Mouse (Mus musculus): Measurements from ENCODE around the gene Abca5.
A peak's percentile ranks its signal among the peaks of the same experiment; 100 is the strongest.

Gene Abca5

GRCm38 (mm10) chr11:110303411-110303810, 34.1 kb downstream of the Abca5 start:
- no peak for DNase-seq (ENCODE audit: low read depth, low spot score)

DNA sequence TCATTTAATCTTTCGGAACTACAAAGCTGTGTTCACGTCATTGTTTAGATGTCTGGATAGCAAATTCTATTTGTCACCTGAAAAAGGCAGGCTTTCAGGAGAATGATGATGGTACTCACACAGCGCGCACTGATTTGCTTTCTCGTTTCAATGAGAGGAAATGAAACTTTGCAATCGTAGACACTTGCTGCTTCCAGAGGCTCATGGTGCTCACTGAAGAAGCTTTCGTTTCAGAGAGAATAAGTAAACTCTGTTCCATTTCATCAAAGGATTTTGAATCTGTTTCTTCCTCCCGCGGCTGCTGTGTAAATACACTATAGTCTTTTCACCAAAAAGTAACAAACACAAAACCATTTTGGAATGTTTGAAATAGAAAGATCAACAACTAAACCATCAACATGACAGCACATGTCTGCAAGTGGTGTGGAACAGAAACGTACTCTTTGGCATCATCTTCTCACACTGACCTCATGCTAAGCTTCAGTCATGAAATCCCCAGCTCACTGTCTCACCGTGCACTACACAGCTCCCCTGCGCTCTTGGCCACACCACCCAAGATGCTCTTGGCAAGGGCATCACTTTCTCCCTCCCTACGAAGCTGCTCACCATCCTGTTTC, 39.5 kb downstream of the Abca5 start:
- no peak for DNase-seq (ENCODE audit: low read depth, low spot score)

DNA sequence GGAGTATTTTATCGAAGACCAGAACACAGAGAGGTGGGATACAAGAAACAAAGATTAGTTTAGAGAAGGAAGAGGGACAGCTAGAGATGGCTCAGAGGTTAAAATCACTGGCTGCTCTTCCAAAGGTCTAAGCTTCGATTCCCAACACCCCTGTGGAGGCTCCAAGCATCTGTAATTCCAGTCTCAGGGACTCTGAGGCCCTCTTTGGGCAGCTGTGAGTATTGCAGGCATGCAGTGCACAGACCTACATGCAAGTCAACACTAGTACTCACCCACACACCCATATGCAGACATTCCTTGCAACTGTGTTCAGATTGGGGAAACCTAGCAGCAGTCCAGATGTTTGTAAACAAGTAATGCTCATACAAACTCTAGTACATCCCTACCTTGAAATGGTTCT, 46.9 kb downstream of the Abca5 start:
- DNase-seq (ENCODE audit: low read depth, low spot score) = peak; percentile 53

DNA sequence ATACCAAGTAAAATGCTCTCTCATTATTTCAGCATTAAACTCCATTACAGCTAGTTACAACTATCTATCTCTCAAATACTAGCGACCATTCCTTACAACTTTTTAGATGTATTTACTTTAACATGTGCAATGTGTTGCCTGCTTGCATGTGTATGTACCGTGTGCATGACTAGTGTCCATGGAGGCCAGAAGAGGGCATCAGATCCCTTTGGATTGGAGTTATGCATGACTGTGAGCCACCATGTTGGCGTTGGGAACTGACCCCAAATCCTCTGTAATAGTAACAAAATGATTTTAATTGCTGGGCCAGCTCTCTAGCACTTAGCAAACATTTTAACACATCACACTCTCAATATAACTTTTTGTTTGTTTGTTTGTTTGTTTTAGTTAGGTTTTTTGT, 49.1 kb downstream of the Abca5 start:
- DNase-seq (ENCODE audit: low read depth, low spot score) = no peak

- DNase-seq (ENCODE audit: low read depth, low spot score) = no peak
Observed at GRCm38 (mm10) chr11:110287694-110288093, 49.8 kb downstream of the Abca5 start.

DNA sequence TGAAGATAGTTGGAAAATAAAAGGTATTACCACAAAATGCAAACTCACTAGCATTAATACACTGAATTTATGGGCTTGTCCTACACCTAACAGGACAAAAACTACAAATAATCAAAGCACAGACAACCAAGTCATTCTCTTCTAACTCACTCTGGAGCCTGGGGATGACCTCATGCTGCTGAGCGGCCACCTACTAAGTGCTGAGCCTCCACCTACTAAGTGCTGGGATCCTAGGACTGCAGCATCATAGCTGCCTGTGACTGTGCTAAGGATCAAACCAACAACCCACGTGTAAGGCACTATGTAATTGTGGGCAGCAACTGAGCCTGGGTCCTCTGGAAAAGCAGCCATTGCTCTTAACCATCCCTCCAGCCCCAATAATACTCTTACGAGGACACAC, 51.2 kb downstream of the Abca5 start:
- no peak for DNase-seq (ENCODE audit: low read depth, low spot score)

DNA sequence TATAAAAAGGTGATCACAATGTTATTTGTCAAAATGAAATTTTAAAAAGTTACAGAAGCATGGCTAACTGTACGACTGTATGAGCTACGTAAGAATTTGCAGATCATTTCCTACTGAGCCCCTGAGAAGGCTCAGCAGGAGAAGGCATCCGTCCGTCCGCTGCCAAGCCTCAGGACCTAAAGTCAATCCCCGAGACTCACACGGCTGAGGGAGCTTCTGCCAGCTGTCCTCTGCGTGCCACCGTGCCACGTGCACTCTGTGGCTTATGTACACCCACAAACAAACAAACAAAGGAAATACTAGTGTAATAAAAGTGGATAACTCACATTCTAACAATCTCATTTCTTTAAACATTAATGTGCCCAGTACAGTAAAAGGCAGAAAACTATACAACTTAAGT, 52.7 kb downstream of the Abca5 start:
- no peak for DNase-seq (ENCODE audit: low read depth, low spot score)

- no peak for DNase-seq (ENCODE audit: low read depth, low spot score)
Observed at GRCm38 (mm10) chr11:110284185-110284787, 53.2 kb downstream of the Abca5 start.

GRCm38 (mm10) chr11:110274794-110275193, 62.7 kb downstream of the Abca5 start:
- DNase-seq (ENCODE audit: low read depth, low spot score) = no peak

GRCm38 (mm10) chr11:110271745-110272144, 65.8 kb downstream of the Abca5 start:
- peak; percentile 67 for DNase-seq (ENCODE audit: low read depth, low spot score)

DNA sequence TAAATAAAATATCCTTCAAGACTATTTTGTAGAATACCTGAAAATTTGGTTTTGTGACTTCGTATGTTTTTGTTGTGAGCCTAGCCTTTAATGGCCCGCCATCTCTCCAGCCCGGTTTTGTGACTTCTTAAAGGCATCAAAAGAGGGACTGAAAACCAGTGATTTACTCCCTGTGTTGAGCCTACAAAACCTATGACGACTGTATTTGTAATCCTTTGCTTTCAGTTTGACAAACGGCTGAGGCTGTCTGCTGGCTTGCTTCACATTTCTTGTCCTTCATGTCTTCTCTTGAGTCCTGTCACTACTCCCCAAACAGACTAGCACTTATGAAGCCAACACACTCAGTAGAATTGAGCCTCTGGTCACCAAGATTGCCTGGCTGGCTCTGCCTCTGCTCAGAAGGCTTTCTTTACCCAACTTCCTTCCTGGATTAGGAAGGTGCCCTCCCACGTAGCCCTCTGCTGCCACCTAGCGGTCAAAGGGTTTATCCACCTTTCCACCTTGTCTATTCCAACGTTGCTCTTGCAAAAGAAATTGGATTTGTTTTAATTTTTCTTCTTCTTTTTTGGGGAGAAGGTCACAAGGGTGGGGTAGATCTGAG, 69.2 kb downstream of the Abca5 start:
- peak; percentile 74 for DNase-seq (ENCODE audit: low read depth, low spot score)

DNA sequence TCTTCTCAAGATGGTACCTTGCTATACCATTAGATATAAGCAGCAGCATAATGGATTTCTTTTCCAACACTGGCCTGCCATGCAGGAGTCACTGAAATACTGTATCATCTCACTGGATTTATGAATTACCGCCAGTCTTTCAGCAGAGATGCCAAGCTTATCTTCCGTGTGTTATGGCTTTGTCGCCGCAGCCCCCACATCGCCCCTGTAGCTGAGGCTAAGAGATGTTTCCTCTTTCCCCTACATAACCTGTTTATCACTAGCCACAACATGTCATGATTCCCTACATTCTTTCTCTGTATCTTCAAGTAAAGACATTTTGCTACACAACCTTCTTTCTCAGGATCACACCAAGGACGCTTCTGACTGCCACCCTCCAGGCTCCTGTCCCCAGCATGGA, 70.3 kb downstream of the Abca5 start:
- DNase-seq (ENCODE audit: low read depth, low spot score) = no peak

DNA sequence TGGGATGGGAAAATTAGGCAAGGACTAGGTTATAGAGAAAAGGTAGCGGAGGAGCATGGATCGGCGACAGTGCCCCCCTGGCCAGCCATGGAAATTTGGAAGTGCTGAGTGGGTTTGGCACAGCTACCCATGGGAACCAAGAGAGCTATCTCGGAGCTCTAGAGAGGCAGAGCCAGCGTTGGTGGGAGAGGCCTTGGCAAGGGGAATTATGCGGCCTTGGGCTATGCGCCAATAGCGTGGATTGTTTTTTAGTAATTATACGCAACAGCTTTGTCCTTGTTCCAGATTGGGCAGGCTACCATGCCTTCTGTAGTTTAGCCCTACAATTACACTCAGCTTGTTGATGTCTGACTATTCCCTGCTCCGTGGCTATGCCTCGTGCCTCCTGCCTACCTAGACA, 70.8 kb downstream of the Abca5 start:
- DNase-seq (ENCODE audit: low read depth, low spot score) = no peak

DNA sequence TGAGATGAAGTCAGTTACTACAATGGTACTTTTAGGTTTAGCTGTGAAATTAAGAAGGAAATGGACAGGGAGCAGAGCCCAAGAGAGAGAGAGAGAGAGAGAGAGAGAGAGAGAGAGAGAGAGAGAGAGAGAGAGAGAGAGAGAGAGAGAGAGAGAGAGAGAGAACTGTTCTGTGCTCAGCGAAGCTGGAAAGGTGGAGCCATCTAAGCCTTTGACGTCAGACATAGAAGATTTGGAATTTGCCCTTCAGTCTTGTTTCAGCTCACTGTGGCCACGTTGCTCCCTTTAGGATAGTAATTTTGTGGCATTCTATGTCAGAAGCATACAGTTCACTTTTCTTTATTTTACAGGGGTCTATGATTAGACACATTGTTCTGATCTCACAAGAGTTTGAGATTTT, 75.6 kb downstream of the Abca5 start:
- DNase-seq (ENCODE audit: low read depth, low spot score) = no peak

- DNase-seq (ENCODE audit: low read depth, low spot score) = no peak
Observed at GRCm38 (mm10) chr11:110257911-110258310, 79.6 kb downstream of the Abca5 start.

DNA sequence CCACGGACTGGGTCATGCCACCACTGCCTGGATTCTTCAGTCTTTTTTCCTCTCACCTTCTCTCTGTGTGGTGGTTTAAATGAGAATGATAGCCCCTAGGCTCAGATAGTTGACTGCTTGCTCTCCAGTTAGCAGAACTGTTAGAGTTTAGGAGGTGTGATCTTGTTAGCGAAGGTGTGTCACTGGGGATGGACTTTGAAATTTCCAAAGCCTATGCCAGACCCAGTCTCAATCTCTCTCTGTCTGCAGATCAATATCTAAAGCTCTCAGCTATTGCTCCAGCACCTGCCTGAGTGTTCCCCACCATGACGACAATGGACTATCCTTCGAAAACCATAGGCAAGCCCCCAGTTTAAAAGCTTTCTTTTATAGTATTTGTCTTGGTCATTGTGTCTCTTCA, 80.5 kb downstream of the Abca5 start:
- DNase-seq (ENCODE audit: low read depth, low spot score) = no peak

DNA sequence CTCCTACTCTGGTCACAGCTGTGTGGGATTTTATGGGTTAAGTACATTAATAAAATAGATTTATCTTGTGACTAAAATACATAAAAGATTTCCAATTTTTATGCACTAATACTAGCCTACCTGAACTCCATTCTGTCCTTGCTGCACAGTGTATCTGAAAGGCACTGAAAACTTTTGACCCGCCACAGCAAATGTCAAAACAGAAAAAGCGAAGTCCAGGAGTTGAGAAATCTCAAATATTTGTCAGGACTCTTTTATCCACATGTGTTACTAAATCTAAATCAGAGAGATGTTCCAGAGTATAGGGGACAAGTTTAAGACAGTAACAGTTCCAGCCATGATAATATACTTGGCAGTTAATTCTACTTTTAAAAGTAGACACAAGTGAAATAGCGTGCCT, 85.3 kb downstream of the Abca5 start:
- no peak for DNase-seq (ENCODE audit: low read depth, low spot score)

GRCm38 (mm10) chr11:110251534-110251933, 86.0 kb downstream of the Abca5 start, which contains the start of gene Abca6:
TSS of gene Abca6 (minus strand) at chr11:110251776.
- no peak for DNase-seq (ENCODE audit: low read depth, low spot score)

GRCm38 (mm10) chr11:110244730-110245129, 92.8 kb downstream of the Abca5 start:
- DNase-seq (ENCODE audit: low read depth, low spot score) = no peak

- DNase-seq (ENCODE audit: low read depth, low spot score) = no peak
Observed at GRCm38 (mm10) chr11:110237466-110237865, 100.0 kb downstream of the Abca5 start.

- DNase-seq (ENCODE audit: low read depth, low spot score) = no peak
Observed at GRCm38 (mm10) chr11:110232975-110233374, 104.5 kb downstream of the Abca5 start.

Measured in WW6 (cell line).